Mouse (Mus musculus) kidney, postnatal 10 days (tissue): Measurements from ENCODE around the gene Mrpl1.
A peak's percentile ranks its signal among the peaks of the same experiment; 100 is the strongest.

ENCODE experiments used
- DNase-seq: peaks from one replicate; pipeline ENCODE4 v3.0.0; 2021; ENCODE audit warnings: mixed read lengths

The Mrpl1 gene

DNA sequence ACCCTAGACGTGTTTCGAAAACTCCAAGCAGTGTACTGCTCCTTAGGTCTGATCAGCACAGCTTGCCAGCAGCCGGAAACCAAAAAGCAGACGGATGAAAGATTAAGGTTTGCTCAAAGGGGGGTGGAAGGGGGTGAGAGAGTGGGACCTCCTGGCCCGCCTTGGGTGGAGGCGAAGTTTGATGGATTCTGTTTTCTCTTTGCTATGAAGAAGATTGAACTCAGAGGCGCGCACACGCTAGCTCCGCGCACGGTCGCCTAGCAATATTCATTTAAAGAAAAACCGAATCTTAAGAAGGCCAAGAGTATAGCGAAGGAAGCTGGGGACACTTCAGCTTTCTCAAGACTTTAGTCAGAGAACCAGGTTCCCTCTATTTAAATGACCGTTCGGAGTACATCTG lies at the start of gene Mrpl1:
Gene Mrpl1 (plus strand): TSS at position 35 of the 400 bp plus-strand sequence.
- peak; percentile 48 for DNase-seq

DNA sequence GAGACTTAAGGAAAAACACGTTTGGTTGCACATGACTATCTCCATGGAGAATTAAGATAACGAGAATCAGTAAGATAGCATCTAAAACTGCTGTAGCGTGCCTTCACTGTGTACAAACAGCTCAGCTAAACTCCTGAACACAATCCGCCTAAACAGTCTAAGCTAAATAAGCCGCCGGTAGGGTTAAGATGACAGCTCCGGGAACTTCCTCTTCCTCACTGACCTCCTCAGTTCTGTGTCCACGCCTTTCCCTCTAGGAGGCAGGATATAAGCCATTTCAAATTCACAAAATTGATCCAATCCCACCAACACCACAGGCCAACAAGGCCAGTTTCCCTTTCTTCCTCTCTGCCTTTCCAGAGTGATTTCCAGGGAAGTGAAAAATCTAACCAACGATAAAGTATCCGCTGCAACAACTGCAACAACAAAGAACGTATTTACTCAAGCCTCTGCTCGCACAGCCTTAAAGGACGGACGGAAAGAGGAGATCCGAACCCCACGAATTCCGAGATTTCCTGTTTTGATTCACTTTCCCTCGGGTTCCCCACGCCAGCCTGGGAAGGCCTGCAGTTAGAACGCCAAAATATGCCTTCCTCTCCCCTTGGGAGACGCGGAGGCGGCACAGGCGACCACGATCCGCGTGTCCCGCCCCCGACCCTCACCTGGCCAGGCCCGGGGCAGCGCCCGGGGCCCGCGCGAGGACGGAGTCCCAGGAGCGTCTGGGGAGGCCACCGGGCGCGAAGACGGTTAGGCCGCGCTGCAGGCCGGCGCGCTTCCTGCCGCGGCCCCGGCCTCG lies 48.6 kb upstream of the Mrpl1 start:
- peak; percentile 47 for DNase-seq

DNA sequence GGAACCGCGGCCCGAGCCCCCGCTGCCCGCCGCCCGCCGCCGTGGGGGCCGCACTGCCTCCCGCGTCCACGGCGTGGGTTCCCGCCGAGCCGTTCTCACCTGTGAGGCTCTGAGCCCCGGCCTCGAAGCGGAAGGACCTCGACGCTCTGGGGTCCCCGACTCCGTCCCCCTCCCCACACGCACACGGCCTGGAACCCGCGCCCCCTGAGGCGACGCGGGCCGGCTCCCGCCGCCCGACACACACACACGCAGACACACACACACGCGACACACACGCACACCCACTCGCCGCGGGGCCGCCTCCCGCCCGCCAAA lies 48.1 kb upstream of the Mrpl1 start:
- peak; percentile 39 for DNase-seq

DNA sequence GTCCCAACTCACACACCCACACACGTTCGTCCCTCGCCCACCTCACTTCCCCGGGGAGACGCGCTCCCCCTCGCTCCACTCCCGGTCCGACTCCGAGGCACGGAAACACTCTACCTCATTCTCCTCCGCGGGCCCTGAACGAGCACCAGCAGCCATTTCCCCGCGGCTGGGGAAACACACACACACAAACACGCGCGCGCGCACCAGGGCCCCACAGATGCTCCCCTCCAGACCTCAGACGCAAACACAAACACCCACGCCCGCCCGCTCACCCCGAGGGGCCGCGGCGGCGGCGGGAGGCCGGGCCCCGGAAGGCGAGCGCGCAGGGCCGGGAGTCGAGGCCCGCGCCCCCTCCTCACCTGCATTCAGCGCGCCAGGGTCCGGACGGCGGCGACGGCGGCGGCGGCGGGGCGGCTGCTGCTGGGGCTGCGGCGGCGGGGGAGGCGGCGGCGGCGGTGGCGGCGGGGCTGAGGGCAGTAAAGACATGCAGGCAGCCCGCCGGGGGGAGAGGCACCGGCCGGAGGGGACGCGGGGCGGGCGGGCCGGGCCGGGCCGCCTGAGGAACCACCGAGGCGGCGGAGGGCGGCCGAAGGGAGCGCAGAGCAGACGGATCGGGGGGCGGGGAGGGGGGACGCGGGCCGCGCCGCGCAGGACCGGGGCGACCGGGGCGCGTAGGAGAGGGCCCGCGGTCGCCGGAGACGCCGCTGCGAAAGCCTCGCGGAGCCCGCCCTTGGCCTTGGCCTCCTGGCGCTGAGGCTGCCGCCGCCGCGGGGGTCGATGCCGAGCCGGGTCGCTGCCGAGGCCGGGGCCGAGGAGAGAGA lies 47.5 kb upstream of the Mrpl1 start:
- DNase-seq: peak; percentile 73

DNA sequence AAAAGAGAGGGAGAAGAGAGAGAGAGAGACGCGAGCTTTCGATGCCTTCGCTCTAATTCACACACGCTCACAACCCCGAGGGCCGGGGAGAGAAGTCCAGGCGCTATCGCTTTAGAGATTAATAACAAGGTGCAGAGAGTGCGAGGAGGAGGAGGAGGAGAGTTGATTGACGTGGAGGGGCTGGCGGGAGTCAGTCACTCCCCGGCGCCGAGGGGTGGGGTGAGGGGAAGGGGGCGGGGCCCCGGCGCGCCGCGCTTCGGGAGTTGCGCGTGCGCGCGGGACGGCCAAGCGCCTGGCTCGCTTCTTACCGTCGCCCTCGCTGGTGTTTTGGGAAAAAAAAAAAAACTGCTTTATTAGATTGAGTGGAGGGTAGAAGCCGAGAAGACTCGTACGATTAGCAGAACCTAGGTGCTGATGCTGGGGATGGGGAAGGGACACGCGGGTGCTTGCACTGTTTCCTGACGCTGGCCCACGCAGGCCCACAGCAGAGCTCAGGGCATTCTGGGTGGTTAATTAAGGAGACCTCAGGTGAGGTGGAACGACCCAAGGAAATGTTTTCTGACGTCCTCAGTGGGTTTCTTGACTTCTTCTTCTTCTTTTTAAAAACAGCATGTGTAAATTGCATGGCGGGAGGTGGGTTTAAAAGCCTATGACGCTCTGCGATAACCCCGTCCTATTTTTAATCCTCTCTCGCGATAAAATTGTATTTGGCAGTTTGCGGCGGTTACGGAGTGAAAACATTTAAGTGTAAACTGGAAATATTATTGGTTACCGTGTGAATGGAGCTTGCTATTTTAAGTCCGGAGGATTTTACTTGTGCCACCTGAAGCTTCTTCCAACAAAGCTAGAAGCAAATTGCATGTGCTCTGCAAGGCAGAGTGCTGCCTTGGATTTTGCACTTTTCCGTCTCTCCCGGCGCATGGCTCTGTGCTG lies 46.6 kb upstream of the Mrpl1 start:
- DNase-seq: peak; percentile 94

DNA sequence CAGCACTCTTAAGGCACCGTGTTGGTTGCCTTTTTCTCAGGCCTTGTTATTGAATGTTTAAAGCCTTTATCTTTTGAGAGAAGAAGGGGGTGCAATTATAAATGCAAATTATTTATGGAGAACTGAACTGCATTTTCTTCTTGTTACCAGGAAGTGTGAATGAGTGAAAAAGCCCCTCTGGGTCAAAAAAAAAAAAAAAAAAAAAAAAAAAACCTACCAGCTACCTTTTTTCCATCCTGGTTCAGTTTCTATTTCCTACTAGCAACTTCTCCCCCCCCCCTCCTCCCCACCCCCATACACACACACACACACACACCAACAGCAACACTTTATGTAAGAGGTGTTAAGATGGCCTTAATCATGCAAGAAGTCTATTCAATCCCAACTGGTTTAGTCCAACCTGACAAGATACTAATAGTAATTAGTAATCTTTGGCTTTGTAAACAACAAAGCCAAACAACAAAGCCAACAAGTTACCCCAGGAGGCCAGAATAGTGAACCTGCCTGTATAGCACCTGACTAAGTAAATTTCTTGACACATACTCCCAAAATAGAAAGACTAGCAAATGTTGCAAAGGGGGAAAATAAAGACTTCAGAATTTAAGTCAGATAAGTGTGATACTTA lies 45.8 kb upstream of the Mrpl1 start:
- DNase-seq: no peak

DNA sequence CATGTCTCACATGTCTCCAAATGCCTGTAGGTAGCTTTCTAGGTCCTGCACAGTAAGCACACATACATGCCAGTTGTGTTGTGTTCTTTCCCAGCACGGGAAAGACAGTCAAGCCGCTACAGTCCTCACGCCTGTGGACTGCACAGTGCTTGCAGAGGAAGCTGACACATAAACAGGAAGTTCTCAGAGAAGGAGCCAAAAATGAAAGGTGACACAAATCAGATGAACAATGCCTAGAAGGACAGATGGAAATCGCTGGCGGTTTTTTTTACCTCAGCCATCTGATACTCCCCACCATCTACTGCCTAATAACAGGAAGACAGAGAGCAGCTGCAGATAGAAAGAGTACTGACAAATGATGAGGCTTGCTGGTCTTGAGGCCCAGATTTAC lies 45.3 kb upstream of the Mrpl1 start, which contains the start of gene Cnot6l:
Gene Cnot6l (minus strand): TSS at position 151 of the 391 bp plus-strand sequence.
- DNase-seq: peak; percentile 56

DNA sequence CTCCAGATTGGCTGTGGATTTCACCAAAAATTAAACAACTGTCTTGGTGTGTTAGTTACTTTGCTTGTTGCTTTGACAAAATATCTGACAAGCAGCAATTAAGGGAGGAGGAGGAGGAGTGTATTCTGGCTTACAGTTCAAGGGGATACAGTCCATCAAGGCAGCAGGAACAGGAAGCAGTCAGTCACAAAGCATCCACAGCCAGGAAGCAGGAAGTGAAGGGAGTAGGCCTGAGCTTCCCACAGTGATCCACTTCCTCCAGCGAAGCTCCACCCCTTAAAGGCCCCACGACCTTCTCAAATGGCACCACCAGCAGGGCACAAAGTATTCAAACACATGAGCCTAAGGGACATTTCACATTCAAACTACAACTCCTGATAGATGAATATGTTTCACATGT lies 42.5 kb upstream of the Mrpl1 start:
- no peak for DNase-seq

DNA sequence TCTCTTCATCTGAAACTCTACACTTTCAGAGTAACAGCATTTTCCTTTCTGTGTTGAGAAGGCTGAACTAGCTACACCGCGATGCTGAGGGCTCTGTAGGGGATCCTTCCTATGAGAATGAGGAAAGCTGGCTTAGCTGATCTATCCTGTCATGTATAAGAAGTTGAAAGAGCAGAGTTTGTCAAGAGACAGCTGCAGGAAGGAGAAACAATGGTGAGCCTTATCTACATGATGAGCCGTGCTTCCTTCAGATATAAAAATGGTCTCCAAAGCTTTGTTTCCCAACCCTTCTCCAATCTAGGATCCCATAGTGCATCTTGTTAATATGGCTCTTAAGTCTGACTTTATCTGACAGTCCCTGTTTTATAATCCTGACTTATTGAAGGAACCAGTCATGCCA lies 38.9 kb upstream of the Mrpl1 start:
- DNase-seq: no peak

DNA sequence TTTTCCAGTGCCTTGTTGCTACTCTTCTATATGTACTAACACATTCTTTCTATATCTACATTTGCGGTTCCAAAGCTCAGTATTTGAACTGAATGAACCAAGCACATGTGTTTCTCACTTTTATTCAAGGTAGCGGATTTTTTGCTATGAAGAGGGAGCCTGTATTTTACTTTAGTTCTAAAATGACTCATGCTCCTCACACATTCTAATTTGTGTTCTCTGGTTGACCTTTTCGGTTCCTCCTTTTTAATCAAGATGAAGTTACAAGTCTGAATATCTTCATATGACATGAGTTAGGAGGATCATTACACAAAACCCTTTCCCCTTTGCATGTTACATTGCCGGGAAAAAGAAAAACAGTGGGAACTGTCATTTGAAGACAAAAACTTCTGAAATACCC lies 37.5 kb upstream of the Mrpl1 start:
- no peak for DNase-seq

DNA sequence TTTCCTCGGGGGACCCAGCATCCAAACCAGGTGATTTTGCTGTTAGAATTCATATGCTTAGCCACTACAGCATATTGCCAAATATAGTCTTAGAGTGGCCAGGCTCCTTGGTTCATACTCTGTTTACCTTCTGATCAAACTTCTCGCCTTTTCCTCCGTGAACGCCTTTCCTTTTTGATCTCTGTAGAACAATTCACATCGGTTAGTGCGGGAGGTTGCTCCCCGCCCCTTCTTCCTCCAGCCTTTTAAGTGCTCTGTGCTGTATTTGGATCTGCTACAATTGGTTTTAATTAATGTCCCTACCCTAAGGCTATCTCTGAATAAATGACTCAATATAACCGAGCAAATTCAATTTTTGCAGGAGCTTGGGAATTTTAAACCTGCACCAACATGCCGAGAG lies 33.2 kb upstream of the Mrpl1 start:
- no peak for DNase-seq

DNA sequence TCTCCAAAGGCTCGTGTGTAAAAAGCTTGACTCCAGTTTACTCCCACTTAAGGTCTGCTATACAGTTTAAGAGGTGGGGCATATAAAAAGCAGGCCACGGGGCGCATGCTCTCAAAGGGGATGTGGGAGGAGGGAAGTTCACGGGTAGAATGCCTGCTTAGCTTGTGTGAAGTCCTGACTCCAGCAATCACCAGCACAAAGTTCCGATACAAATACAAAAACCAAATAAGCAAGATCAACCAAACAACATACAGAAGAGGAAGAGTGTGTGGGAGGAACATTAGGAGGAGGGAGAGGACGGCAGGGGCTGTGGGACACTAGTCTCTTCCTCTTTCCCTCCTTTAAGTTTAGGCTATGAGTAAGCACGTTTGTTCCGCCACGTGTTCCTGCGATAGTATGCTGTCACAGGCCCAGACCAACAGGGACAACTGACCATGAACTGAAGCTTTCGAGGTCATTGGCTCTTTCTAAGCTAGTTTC lies 32.4 kb upstream of the Mrpl1 start:
- no peak for DNase-seq

DNA sequence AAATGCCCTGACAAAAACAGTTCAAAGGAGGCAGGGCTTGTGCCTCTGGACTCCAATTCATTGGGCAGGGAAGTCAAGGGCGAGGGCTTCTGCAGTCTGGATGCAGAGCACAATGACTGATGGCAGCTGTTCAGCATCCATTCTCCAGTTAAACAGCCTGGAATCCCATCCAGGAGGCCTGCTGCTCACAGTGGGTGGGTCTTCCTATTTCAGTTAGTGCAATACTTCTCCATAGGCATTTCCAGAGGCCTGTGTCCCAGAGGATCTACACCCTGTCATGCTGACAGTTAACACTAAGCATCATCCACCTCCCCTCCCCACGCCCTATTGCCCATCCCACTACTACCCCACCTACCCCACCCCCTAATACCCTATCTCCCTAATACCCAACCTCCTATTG lies 26.1 kb upstream of the Mrpl1 start:
- DNase-seq: no peak

DNA sequence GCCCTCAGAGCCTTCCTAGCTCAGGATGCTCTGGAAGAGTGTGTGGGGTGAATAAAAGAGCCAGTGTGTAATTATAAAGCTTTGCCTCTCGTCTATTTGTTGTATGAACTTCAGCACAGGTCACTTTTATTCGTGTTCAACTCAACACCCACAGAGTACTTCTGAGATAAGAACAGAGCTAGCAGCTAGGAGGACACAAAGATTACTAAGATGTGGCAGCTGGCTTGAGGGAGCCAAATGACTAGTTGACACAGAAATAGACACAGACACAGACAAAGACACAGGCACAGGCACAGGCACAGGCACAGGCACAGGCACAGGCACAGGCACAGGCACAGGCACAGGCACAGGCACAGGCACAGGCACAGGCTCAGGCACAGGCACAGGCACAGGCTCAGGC lies 25.3 kb upstream of the Mrpl1 start:
- no peak for DNase-seq

DNA sequence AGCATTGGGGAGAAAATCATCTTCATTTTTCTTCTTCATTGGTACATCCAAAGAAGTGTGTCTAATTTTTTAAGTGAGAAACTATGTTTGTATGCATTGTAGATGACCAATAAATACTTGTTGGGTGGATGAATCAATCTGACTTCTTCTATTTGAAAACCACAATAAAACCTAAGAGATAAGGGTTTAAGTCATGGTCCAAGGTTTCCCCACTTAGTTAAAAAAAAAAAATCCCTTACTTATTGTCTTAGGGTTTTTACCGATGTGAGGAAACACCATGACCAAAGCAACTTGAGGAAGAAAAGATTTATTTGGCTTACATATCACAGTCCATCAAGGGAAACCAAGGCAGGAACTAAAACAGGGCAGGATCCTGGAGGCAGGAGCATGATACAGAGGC lies 19.5 kb upstream of the Mrpl1 start:
- DNase-seq: no peak

DNA sequence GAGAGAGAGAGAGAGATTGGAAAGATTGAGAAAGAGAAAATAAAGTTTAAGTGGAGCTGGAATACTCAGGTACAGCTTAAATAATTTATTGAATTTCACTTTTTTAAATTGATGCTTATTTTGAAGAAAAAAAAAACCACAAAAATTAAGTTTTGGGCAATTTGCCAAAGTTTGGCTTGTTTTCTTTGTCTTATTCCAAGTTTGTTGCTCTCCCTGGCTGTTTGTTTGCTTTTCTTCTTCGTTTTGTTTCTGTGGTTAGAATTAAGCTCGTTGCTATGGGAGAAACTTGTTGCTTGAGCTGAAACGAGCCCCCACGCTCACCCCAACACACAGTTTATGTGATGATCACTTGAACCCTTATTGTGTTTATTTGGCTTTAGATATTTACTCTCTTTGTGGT lies 18.0 kb upstream of the Mrpl1 start:
- DNase-seq: no peak

DNA sequence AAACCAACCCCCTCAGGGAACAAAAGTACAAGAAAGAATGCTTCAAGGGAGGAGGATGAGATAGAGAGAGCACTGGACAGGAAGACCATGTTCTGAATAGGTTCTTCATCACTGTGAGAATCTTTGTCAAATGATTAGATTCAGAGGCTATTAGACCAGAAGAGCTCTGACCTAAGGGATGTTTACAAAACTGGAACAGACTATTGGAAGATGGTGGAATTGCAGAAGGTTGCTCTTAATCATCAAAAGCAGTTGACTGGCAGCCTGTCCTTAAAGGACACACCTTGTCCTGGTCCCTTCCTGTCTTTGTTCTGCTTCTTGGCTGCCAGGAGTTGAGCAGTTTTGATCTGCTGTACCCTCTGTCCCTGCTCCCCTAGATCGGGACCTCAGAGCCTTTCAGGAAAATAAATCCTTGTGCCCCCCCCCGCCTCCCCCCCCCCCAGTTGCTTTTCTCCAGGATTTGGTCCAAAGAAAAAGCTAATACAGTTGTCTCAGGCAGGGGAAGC lies 12.7 kb upstream of the Mrpl1 start:
- no peak for DNase-seq

DNA sequence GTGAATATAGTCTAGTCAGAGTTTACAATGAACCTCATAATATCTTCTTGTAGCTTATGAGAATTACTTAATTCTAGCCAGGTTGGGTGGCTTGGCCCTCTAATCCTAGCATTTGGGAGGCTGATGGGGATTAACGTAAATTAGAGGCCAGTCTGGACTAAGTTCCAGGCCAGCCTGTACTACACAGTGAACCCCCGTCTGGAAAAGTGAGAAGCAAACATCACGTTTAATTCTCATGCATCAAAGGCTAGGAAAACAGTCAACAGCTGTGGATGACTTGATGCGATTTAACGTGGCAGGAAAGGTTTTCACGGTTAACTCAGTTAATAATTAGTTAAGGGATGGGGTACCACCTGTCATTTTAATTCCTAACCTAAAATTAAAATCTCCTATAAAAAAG lies 11.0 kb upstream of the Mrpl1 start:
- no peak for DNase-seq

DNA sequence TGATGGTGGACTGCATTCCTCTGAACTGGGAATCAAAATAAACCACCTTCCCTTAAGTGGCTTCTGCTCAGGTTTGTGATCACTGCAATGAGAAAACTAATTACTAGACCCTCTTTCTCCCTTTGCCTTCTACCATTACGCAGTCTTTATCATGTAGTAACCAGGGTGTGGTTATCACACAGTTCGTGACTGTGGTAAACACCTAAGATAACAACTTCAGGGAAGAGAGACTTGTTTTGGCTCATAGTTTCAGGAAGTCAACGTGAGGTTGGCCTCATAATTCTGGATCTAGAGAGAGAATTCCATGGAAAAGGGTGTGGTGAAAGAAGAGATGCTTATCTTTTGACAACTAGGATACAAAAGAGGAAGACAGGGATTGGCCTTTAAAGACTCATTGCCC lies 9.0 kb upstream of the Mrpl1 start:
- no peak for DNase-seq

DNA sequence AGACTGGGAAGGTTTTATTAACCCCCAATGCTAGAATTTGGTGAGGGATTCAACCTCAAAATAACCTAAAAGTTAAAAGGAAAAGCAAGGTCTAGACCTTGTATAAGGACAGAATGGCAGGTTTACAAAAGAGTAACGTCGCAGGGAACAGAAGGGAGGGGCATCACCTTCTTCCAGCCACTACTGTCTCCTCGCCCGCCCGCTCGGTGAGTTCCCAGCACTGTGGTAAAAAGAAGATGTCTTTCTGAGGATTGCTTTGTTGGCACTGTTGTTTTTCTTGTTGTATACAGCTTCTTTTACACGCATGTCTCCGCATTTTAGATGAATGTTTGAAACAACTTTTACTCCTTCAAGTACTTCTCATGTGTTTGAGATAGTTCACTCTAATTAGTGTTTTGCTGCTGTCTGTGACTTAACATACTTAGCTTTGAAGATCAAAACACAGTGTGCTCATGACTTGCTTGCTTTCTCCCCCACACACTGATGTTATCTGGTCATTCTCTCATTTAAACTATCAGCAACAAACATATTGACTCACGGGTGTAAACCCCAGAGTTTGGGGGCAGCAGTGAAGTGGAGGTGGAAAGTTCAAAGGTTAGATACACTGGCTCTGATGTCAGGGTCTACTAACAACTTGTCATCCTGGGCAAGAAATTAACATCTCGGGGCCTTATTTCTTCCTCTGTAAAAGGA lies 7.7 kb upstream of the Mrpl1 start:
- no peak for DNase-seq

DNA sequence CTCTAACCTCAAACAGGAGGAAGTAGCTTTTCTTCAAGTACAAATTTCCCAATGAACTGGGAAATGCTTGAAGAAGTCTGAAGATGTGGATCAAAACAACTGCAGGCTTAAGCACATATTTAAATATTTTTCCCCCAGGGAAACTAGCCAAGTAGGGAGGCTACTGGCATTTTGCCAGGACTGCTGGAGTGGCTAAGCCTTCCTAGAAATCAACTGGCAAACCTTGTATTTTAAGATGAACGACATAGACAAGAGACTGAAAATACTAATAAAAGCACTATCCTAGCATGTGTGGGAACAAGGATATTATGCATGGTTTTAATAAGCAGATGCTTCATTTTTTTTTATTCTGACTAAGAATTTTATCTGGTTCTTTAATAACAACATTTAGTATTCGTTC lies 2.4 kb upstream of the Mrpl1 start:
- DNase-seq: peak; percentile 84

DNA sequence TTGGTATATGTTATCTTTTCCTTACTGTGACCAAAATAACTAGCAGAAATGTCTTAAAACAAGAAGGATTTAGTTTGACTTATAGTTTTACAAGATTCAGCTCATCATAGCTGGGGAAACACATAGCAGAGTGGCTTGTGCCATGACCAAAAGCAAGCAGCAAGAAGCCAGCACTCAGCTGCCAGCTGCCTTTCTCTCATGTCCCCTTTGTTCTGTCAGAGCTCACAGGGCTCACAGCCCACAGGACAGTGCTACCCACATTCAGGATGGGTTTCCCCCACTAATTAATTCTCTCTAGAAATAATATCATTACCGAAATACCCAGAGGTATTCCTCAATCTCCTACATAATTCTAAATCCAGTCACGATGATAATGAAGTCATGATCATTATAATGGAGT lies 1.8 kb upstream of the Mrpl1 start:
- no peak for DNase-seq
